26 mouse cellular contexts compared by ENCODE assay signal in the genomic region with DNA sequence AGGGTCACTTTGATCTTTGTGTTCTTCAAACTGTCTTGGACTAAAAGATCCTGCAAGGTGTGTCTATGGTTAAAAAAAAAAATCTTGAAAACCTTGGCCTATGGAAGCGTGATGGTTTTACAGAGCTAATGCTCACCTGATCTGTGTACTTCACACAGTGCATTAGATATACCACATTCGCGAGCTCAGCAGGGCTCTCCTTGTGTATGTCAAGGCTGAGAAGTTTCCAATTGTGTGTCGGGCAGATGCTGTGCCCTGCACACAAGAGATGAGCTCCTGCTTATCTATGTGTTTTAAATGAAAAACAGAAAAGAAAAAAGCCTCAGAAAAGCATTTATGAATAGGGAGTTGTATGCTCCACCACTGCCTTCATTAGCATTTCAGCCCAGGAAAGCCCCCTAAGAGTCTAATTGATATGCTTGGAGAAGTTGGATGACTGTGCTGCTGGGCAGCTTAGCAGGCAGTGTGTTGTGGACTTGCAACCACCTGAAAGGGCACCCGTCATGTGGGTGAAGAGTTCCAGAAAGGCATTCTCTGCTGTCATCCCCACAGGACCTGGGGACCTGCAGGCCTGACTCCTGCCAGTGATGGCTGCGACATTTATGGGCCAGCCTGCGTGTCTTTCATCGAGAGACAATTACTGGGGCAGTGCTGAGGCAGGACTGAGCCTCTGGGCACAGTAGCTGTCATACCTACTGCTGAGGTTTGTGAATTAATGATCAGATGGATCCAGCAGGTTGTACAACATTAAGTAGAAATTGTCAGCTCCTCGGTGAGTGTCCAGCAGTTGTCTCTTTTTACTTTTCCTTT.
DNase-seq lines count a peak whose midpoint lies in the region; ATAC-seq lines count a peak whose summit lies in the region.
"Had no signal": no experiment of that assay in that cellular context is flagged by ENCODE, and none has a peak within 500 bp of the region (broad histone marks: within the 10 kb centered on the region; RNA-seq: fewer than 3 reads in every experiment).

No protein-coding gene starts in this region.

- no peaks in the 10 kb centered on the region for H3K27me3 ChIP-seq in kidney, embryonic 16.5 days (ENCODE audit: insufficient read depth, low read length)
- H3K27me3 ChIP-seq in kidney, embryonic 15.5 days, result no peaks in the 10 kb centered on the region
- H3K27me3 ChIP-seq in hindbrain, embryonic 12.5 days, result no peaks in the 10 kb centered on the region
- H3K27me3 ChIP-seq in midbrain, embryonic 12.5 days, result no peaks in the 10 kb centered on the region
- no peaks in the 10 kb centered on the region for H3K27me3 ChIP-seq in liver, embryonic 11.5 days (replicated peaks; ENCODE audit: control insufficient read depth, insufficient read depth, low read length)
- H3K27me3 ChIP-seq: embryonic facial prominence, embryonic 12.5 days; forebrain, embryonic 15.5 days; limb, embryonic 13.5 days; liver, embryonic 13.5 days; megakaryocyte, embryonic 14.5 days; Patski had no signal

- no peak overlapping the region for H3K4me2 ChIP-seq in kidney, embryonic 16.5 days (replicated peaks; ENCODE audit: low read depth, low read length)
- no peak overlapping the region for H3K4me2 ChIP-seq in kidney, embryonic 15.5 days
- no peak overlapping the region for H3K4me2 ChIP-seq in hindbrain, embryonic 12.5 days (replicated peaks)
- H3K4me2 ChIP-seq in midbrain, embryonic 12.5 days (replicated peaks), result no peak overlapping the region; the same call in 1 of the 2 replicates
- H3K4me2 ChIP-seq in liver, embryonic 11.5 days, result no peak overlapping the region
- H3K4me2 ChIP-seq: embryonic facial prominence, embryonic 12.5 days; forebrain, embryonic 15.5 days; heart, embryonic 11.5 days; limb, embryonic 13.5 days; liver, embryonic 13.5 days had no signal

- no peaks in the 10 kb centered on the region for H3K4me1 ChIP-seq in kidney, embryonic 16.5 days (ENCODE audit: insufficient read depth, low read length)
- H3K4me1 ChIP-seq in kidney, embryonic 15.5 days, result no peaks in the 10 kb centered on the region
- peaks cover 7% of the 10 kb centered on the region; the same call in 1 of the 2 replicates for H3K4me1 ChIP-seq in hindbrain, embryonic 12.5 days
- peaks cover 6% of the 10 kb centered on the region for H3K4me1 ChIP-seq in midbrain, embryonic 12.5 days
- no peaks in the 10 kb centered on the region for H3K4me1 ChIP-seq in liver, embryonic 11.5 days (replicated peaks; ENCODE audit: control insufficient read depth, insufficient read depth, low read length)
- H3K4me1 ChIP-seq: embryonic facial prominence, embryonic 12.5 days; limb, embryonic 13.5 days; liver, embryonic 13.5 days; megakaryocyte, embryonic 14.5 days had no signal

- DNase-seq in urinary bladder, adult 2 months (ENCODE audit: low spot score), result no peak
- DNase-seq in liver, embryonic 11.5 days (ENCODE audit: low spot score), result no peak
- DNase-seq: adrenal gland, adult 2 months; cerebellum, adult 18-20 months; cerebellum, postnatal 25 days; gastrocnemius, postnatal 14 days; heart, adult 11 months; kidney, postnatal 4 days; liver, embryonic 13.5 days; lung, adult 2 months; right cerebral cortex, adult 18-20 months; thymus, adult 18-20 months; thymus, postnatal 36 days had no signal

- 0 out of 2 replicates have a peak, but pooled peaks have one; percentile 59 for ATAC-seq in kidney, embryonic 16.5 days (ENCODE audit: low FRiP score, low TSS enrichment)
- no peak for ATAC-seq in kidney, embryonic 15.5 days (replicated peaks; ENCODE audit: low FRiP score)
- peak; percentile 48 for ATAC-seq in hindbrain, embryonic 12.5 days (ENCODE audit: low FRiP score)
- ATAC-seq in midbrain, embryonic 12.5 days (ENCODE audit: low FRiP score, low read depth), result peak; percentile 41; the same call in 1 of the 2 replicates
- ATAC-seq in liver, embryonic 11.5 days (replicated peaks; ENCODE audit: low FRiP score), result no peak
- ATAC-seq in CD4-positive, CD25-positive, alpha-beta regulatory T cell, adult 4 months, result no peak
- ATAC-seq: forebrain, embryonic 15.5 days; intestine, embryonic 16.5 days; Patski had no signal

- no peak overlapping the region for H3K9ac ChIP-seq in kidney, embryonic 16.5 days (replicated peaks; ENCODE audit: low read length)
- no peak overlapping the region for H3K9ac ChIP-seq in kidney, embryonic 15.5 days
- H3K9ac ChIP-seq in hindbrain, embryonic 12.5 days, result no peak overlapping the region
- no peak overlapping the region for H3K9ac ChIP-seq in midbrain, embryonic 12.5 days (replicated peaks)
- H3K9ac ChIP-seq in liver, embryonic 11.5 days (ENCODE audit: low read depth, low read length), result no peak overlapping the region
- H3K9ac ChIP-seq: embryonic facial prominence, embryonic 12.5 days; forebrain, embryonic 15.5 days; limb, embryonic 13.5 days; liver, embryonic 13.5 days had no signal

- no peak overlapping the region for H3K4me3 ChIP-seq in kidney, embryonic 16.5 days (ENCODE audit: low read length)
- H3K4me3 ChIP-seq in kidney, embryonic 15.5 days (replicated peaks), result no peak overlapping the region
- no peak overlapping the region for H3K4me3 ChIP-seq in hindbrain, embryonic 12.5 days
- H3K4me3 ChIP-seq in midbrain, embryonic 12.5 days, result no peak overlapping the region
- H3K4me3 ChIP-seq in liver, embryonic 11.5 days (ENCODE audit: low read depth, low read length), result no peak overlapping the region
- H3K4me3 ChIP-seq: embryonic facial prominence, embryonic 12.5 days; forebrain, embryonic 15.5 days; limb, embryonic 13.5 days; liver, embryonic 13.5 days; megakaryocyte, embryonic 14.5 days had no signal

- no peaks in the 10 kb centered on the region for H3K36me3 ChIP-seq in kidney, embryonic 16.5 days (ENCODE audit: insufficient read depth, low read length)
- no peaks in the 10 kb centered on the region for H3K36me3 ChIP-seq in kidney, embryonic 15.5 days
- H3K36me3 ChIP-seq in hindbrain, embryonic 12.5 days, result no peaks in the 10 kb centered on the region
- no peaks in the 10 kb centered on the region for H3K36me3 ChIP-seq in midbrain, embryonic 12.5 days
- H3K36me3 ChIP-seq in liver, embryonic 11.5 days (ENCODE audit: control insufficient read depth, insufficient read depth, low read length), result no peaks in the 10 kb centered on the region
- H3K36me3 ChIP-seq: embryonic facial prominence, embryonic 12.5 days; forebrain, embryonic 15.5 days; G1E; limb, embryonic 13.5 days; liver, embryonic 13.5 days had no signal

- H3K27ac ChIP-seq in kidney, embryonic 16.5 days (ENCODE audit: low read length), result no peak overlapping the region
- H3K27ac ChIP-seq in kidney, embryonic 15.5 days, result no peak overlapping the region
- 0 out of 2 replicates have a peak overlapping the region, but pooled peaks have one; percentile 23 for H3K27ac ChIP-seq in hindbrain, embryonic 12.5 days
- no peak overlapping the region for H3K27ac ChIP-seq in midbrain, embryonic 12.5 days (replicated peaks)
- H3K27ac ChIP-seq in liver, embryonic 11.5 days (ENCODE audit: low read depth, low read length), result no peak overlapping the region
- H3K27ac ChIP-seq: embryonic facial prominence, embryonic 12.5 days; forebrain, embryonic 15.5 days; limb, embryonic 13.5 days; liver, embryonic 13.5 days had no signal

- 76% methylated on average over 9 of the region's 9 CpGs for WGBS in kidney, embryonic 16.5 days
- 77% methylated on average over 9 of the region's 9 CpGs for WGBS in kidney, embryonic 15.5 days
- 57% methylated on average over 9 of the region's 9 CpGs for WGBS in hindbrain, embryonic 12.5 days
- 66% methylated on average over 9 of the region's 9 CpGs for WGBS in midbrain, embryonic 12.5 days
- 79% methylated on average over 9 of the region's 9 CpGs for WGBS in liver, embryonic 11.5 days

- no peaks in the 10 kb centered on the region for H3K9me3 ChIP-seq in kidney, embryonic 16.5 days (ENCODE audit: low read length)
- no peaks in the 10 kb centered on the region for H3K9me3 ChIP-seq in kidney, embryonic 15.5 days (replicated peaks)
- H3K9me3 ChIP-seq in hindbrain, embryonic 12.5 days (replicated peaks), result no peaks in the 10 kb centered on the region
- H3K9me3 ChIP-seq in midbrain, embryonic 12.5 days, result no peaks in the 10 kb centered on the region
- no peaks in the 10 kb centered on the region for H3K9me3 ChIP-seq in liver, embryonic 11.5 days (ENCODE audit: control insufficient read depth, low read length)
- H3K9me3 ChIP-seq: embryonic facial prominence, embryonic 12.5 days; forebrain, embryonic 15.5 days; limb, embryonic 13.5 days; liver, embryonic 13.5 days had no signal

Comparison
In these comparisons a context has a peak if more than half of its experiments do, and no peak if none do; other contexts are left out.
1. ATAC-seq: peak in kidney, embryonic 16.5 days (single experiment), hindbrain, embryonic 12.5 days (single experiment) and midbrain, embryonic 12.5 days (single experiment); none in kidney, embryonic 15.5 days (single experiment), liver, embryonic 11.5 days (single experiment) and CD4-positive, CD25-positive, alpha-beta regulatory T cell, adult 4 months (single experiment).